Mouse (Mus musculus) liver, postnatal 0 days (tissue): Measurements from ENCODE around the gene Anln.

Experiments used
- CTCF ChIP-seq: sonication (generic); IDR thresholded peaks from 2 replicates; pipeline ENCODE4 v1.5.1; 2016; ENCODE audit warnings: antibody characterized with exemption, low read depth
- EP300 ChIP-seq: IDR thresholded peaks from 2 replicates; pipeline ENCODE4 v1.6.1; 2016; ENCODE audit warnings: antibody characterized with exemption, low read depth, mild to moderate bottlenecking

- TF ChIP-seq EP300 (no peak), CTCF (no peak)
These were observed 35.7 kb upstream of the Anln start for GRCm38 (mm10) chr9:22424719-22425118.
